Mouse (Mus musculus): ENCODE results near the gene Idh2. TPM values are rescaled to one million over a fixed set of nuclear protein-coding genes. Genes with fewer than 3 reads are reported as not detected.

Gene Idh2
- 204 and 221 TPM in 2 replicates for polyA plus RNA-seq (2015; fragmentation: Nextera tagmentation; extraction: Ambion mirVana)

GRCm38 (mm10) chr7:80115224-80115590, at the start of gene Idh2:
TSS of gene Idh2 (minus strand) at chr7:80115392.
- peak within 1 kb of the TSS; percentile 80 for H3K27ac ChIP-seq (ENCODE audit: low read length)
- H3K27me3 ChIP-seq (ENCODE audit: control insufficient read depth, insufficient read depth, low read depth, low read length): no peaks in the 10 kb centered on the region
- H3K4me1 ChIP-seq (ENCODE audit: control insufficient read depth, low read depth, low read length): peaks cover 41% of the 10 kb centered on the region
- peak; percentile 97 for ATAC-seq (ENCODE audit: low read depth)
- no peaks in the 10 kb centered on the region for H3K9me3 ChIP-seq (replicated peaks; ENCODE audit: control insufficient read depth, low read length)
- peak within 1 kb of the TSS; percentile 99 for H3K4me2 ChIP-seq (ENCODE audit: low read depth, low read length)
- H3K4me3 ChIP-seq (ENCODE audit: low read depth, low read length): peak within 1 kb of the TSS; percentile 81
- H3K36me3 ChIP-seq (ENCODE audit: control insufficient read depth, insufficient read depth): no peaks in the 10 kb centered on the region
- WGBS (ENCODE audit: insufficient replicate concordance): 0% methylated on average over 29 of the region's 29 CpGs
- peak within 1 kb of the TSS; percentile 84 for H3K9ac ChIP-seq (ENCODE audit: low read depth, low read length)

- Histone ChIP-seq H3K4me3 (ENCODE audit: low read depth, low read length) (no peak overlapping the region), H3K9me3 (replicated peaks; ENCODE audit: control insufficient read depth, low read length) (no peaks in the 10 kb centered on the region), H3K4me2 (ENCODE audit: low read depth, low read length) (no peak overlapping the region), H3K27ac (ENCODE audit: low read length) (no peak overlapping the region), H3K27me3 (ENCODE audit: control insufficient read depth, insufficient read depth, low read depth, low read length) (no peaks in the 10 kb centered on the region), H3K36me3 (ENCODE audit: control insufficient read depth, insufficient read depth) (no peaks in the 10 kb centered on the region), H3K4me1 (ENCODE audit: control insufficient read depth, low read depth, low read length) (peaks cover 24% of the 10 kb centered on the region), H3K9ac (ENCODE audit: low read depth, low read length) (no peak overlapping the region)
- no peak for ATAC-seq (ENCODE audit: low read depth)
- WGBS (ENCODE audit: insufficient replicate concordance): 71% methylated on average over 8 of the region's 8 CpGs
Measured at GRCm38 (mm10) chr7:80160945-80161306, 45.7 kb upstream of the Idh2 start.

- H3K4me2 ChIP-seq (ENCODE audit: low read depth, low read length): no peak overlapping the region
- peaks cover 23% of the 10 kb centered on the region for H3K4me1 ChIP-seq (ENCODE audit: control insufficient read depth, low read depth, low read length)
- H3K27me3 ChIP-seq (ENCODE audit: control insufficient read depth, insufficient read depth, low read depth, low read length): no peaks in the 10 kb centered on the region
- no peaks in the 10 kb centered on the region for H3K36me3 ChIP-seq (ENCODE audit: control insufficient read depth, insufficient read depth)
- no peak overlapping the region for H3K9ac ChIP-seq (ENCODE audit: low read depth, low read length)
- no peak for ATAC-seq (ENCODE audit: low read depth)
- H3K4me3 ChIP-seq (ENCODE audit: low read depth, low read length): no peak overlapping the region
- 62% methylated on average over 7 of the region's 7 CpGs for WGBS (ENCODE audit: insufficient replicate concordance)
- H3K27ac ChIP-seq (ENCODE audit: low read length): no peak overlapping the region
- no peaks in the 10 kb centered on the region for H3K9me3 ChIP-seq (replicated peaks; ENCODE audit: control insufficient read depth, low read length)
Measured at GRCm38 (mm10) chr7:80160293-80160944, 45.2 kb upstream of the Idh2 start.

- 71% methylated on average over 8 of the region's 8 CpGs for WGBS (ENCODE audit: insufficient replicate concordance)
- Histone ChIP-seq H3K4me2 (ENCODE audit: low read depth, low read length) (no peak overlapping the region), H3K9me3 (replicated peaks; ENCODE audit: control insufficient read depth, low read length) (no peaks in the 10 kb centered on the region), H3K27me3 (ENCODE audit: control insufficient read depth, insufficient read depth, low read depth, low read length) (no peaks in the 10 kb centered on the region), H3K9ac (ENCODE audit: low read depth, low read length) (no peak overlapping the region), H3K4me3 (ENCODE audit: low read depth, low read length) (no peak overlapping the region), H3K36me3 (ENCODE audit: control insufficient read depth, insufficient read depth) (no peaks in the 10 kb centered on the region), H3K27ac (ENCODE audit: low read length) (no peak overlapping the region), H3K4me1 (ENCODE audit: control insufficient read depth, low read depth, low read length) (peaks cover 23% of the 10 kb centered on the region)
- ATAC-seq (ENCODE audit: low read depth): no peak
Measured at GRCm38 (mm10) chr7:80158496-80159268, 43.5 kb upstream of the Idh2 start.

GRCm38 (mm10) chr7:80156711-80157227, 41.6 kb upstream of the Idh2 start:
- Histone ChIP-seq H3K27me3 (ENCODE audit: control insufficient read depth, insufficient read depth, low read depth, low read length) (no peaks in the 10 kb centered on the region), H3K9ac (ENCODE audit: low read depth, low read length) (peak overlapping the region; percentile 49; the same call in 1 of the 2 replicates), H3K4me1 (ENCODE audit: control insufficient read depth, low read depth, low read length) (peaks cover 23% of the 10 kb centered on the region), H3K27ac (ENCODE audit: low read length) (peak overlapping the region; percentile 74), H3K4me2 (ENCODE audit: low read depth, low read length) (peak overlapping the region; percentile 52), H3K9me3 (replicated peaks; ENCODE audit: control insufficient read depth, low read length) (no peaks in the 10 kb centered on the region), H3K36me3 (ENCODE audit: control insufficient read depth, insufficient read depth) (no peaks in the 10 kb centered on the region), H3K4me3 (ENCODE audit: low read depth, low read length) (peak overlapping the region; percentile 13)
- WGBS (ENCODE audit: insufficient replicate concordance): 29% methylated on average over 13 of the region's 13 CpGs
- peak; percentile 92 for ATAC-seq (ENCODE audit: low read depth)

GRCm38 (mm10) chr7:80154689-80155088, 39.5 kb upstream of the Idh2 start:
- Histone ChIP-seq H3K27ac (ENCODE audit: low read length) (no peak overlapping the region), H3K4me2 (ENCODE audit: low read depth, low read length) (no peak overlapping the region), H3K9ac (ENCODE audit: low read depth, low read length) (no peak overlapping the region), H3K4me3 (ENCODE audit: low read depth, low read length) (no peak overlapping the region), H3K36me3 (ENCODE audit: control insufficient read depth, insufficient read depth) (no peaks in the 10 kb centered on the region), H3K27me3 (ENCODE audit: control insufficient read depth, insufficient read depth, low read depth, low read length) (no peaks in the 10 kb centered on the region), H3K9me3 (replicated peaks; ENCODE audit: control insufficient read depth, low read length) (no peaks in the 10 kb centered on the region), H3K4me1 (ENCODE audit: control insufficient read depth, low read depth, low read length) (peaks cover 23% of the 10 kb centered on the region)
- no peak for ATAC-seq (ENCODE audit: low read depth)
- WGBS (ENCODE audit: insufficient replicate concordance): 30% methylated on average over 3 of the region's 3 CpGs

GRCm38 (mm10) chr7:80152756-80153155, 37.6 kb upstream of the Idh2 start:
- ATAC-seq (ENCODE audit: low read depth): no peak
- H3K9ac ChIP-seq (ENCODE audit: low read depth, low read length): no peak overlapping the region
- H3K4me3 ChIP-seq (ENCODE audit: low read depth, low read length): no peak overlapping the region
- H3K36me3 ChIP-seq (ENCODE audit: control insufficient read depth, insufficient read depth): no peaks in the 10 kb centered on the region
- H3K27ac ChIP-seq (ENCODE audit: low read length): no peak overlapping the region
- H3K27me3 ChIP-seq (ENCODE audit: control insufficient read depth, insufficient read depth, low read depth, low read length): no peaks in the 10 kb centered on the region
- peaks cover 19% of the 10 kb centered on the region for H3K4me1 ChIP-seq (ENCODE audit: control insufficient read depth, low read depth, low read length)
- 80% methylated on average over 8 of the region's 8 CpGs for WGBS (ENCODE audit: insufficient replicate concordance)
- no peaks in the 10 kb centered on the region for H3K9me3 ChIP-seq (replicated peaks; ENCODE audit: control insufficient read depth, low read length)
- no peak overlapping the region for H3K4me2 ChIP-seq (ENCODE audit: low read depth, low read length)

GRCm38 (mm10) chr7:80152152-80152551, 37.0 kb upstream of the Idh2 start:
- no peak overlapping the region for H3K9ac ChIP-seq (ENCODE audit: low read depth, low read length)
- 67% methylated on average over 6 of the region's 6 CpGs for WGBS (ENCODE audit: insufficient replicate concordance)
- H3K27me3 ChIP-seq (ENCODE audit: control insufficient read depth, insufficient read depth, low read depth, low read length): no peaks in the 10 kb centered on the region
- H3K4me3 ChIP-seq (ENCODE audit: low read depth, low read length): no peak overlapping the region
- no peak overlapping the region for H3K27ac ChIP-seq (ENCODE audit: low read length)
- H3K4me2 ChIP-seq (ENCODE audit: low read depth, low read length): no peak overlapping the region
- peaks cover 18% of the 10 kb centered on the region for H3K4me1 ChIP-seq (ENCODE audit: control insufficient read depth, low read depth, low read length)
- H3K9me3 ChIP-seq (replicated peaks; ENCODE audit: control insufficient read depth, low read length): no peaks in the 10 kb centered on the region
- ATAC-seq (ENCODE audit: low read depth): no peak
- H3K36me3 ChIP-seq (ENCODE audit: control insufficient read depth, insufficient read depth): no peaks in the 10 kb centered on the region

GRCm38 (mm10) chr7:80149356-80149755, 34.2 kb upstream of the Idh2 start:
- Histone ChIP-seq H3K4me3 (ENCODE audit: low read depth, low read length) (no peak overlapping the region), H3K27ac (ENCODE audit: low read length) (no peak overlapping the region), H3K9me3 (replicated peaks; ENCODE audit: control insufficient read depth, low read length) (no peaks in the 10 kb centered on the region), H3K9ac (ENCODE audit: low read depth, low read length) (no peak overlapping the region), H3K4me2 (ENCODE audit: low read depth, low read length) (no peak overlapping the region), H3K4me1 (ENCODE audit: control insufficient read depth, low read depth, low read length) (peaks cover 34% of the 10 kb centered on the region), H3K27me3 (ENCODE audit: control insufficient read depth, insufficient read depth, low read depth, low read length) (no peaks in the 10 kb centered on the region), H3K36me3 (ENCODE audit: control insufficient read depth, insufficient read depth) (no peaks in the 10 kb centered on the region)
- ATAC-seq (ENCODE audit: low read depth): no peak
- WGBS (ENCODE audit: insufficient replicate concordance): 66% methylated on average over 9 of the region's 9 CpGs
